Mouse (Mus musculus) lung, embryonic 14.5 days (tissue): ENCODE data around the gene Cwc27. TPM values are rescaled to one million over a fixed set of nuclear protein-coding genes. Genes with fewer than 3 reads are reported as not detected.

Experiments
- ATAC-seq: fragments of 200-750 bp; cut with Nextera tagmentation; 2 replicates; pipeline ENCODE4 v1.8.0; 2017; ENCODE audit warnings: mild to moderate bottlenecking, moderate TSS enrichment, moderate library complexity; ENCODE audit not compliant: insufficient read depth
- DNase-seq: peaks from one replicate; pipeline ENCODE4 v3.0.0-alpha.2; 2015
- H3K27ac ChIP-seq: fragments of 300-500 bp; sonication (generic); 2 replicates; pipeline ENCODE4 v1.5.1; 2014; ENCODE audit warnings: low read depth, mild to moderate bottlenecking, moderate library complexity
- H3K27me3 ChIP-seq: fragments of 300-500 bp; sonication (generic); 2 replicates; pipeline ENCODE4 v1.6.1; 2014; ENCODE audit warnings: low read length, control low read depth; ENCODE audit not compliant: insufficient read depth
- H3K36me3 ChIP-seq: fragments of 300-500 bp; sonication (generic); 2 replicates; pipeline ENCODE4 v1.6.1; 2014; ENCODE audit warnings: control low read depth; ENCODE audit not compliant: insufficient read depth
- H3K4me1 ChIP-seq: fragments of 300-500 bp; sonication (generic); 2 replicates; pipeline ENCODE4 v1.6.1; 2014; ENCODE audit warnings: antibody characterized with exemption, control low read depth; ENCODE audit not compliant: insufficient read depth
- H3K4me2 ChIP-seq: fragments of 300-500 bp; sonication (generic); 2 replicates; pipeline ENCODE4 v1.6.1; 2014; ENCODE audit warnings: mild to moderate bottlenecking
- H3K4me3 ChIP-seq: fragments of 300-500 bp; sonication (generic); 2 replicates; pipeline ENCODE4 v1.5.1; 2014; ENCODE audit warnings: low read depth, low read length
- H3K9ac ChIP-seq: fragments of 300-500 bp; sonication (generic); 2 replicates; pipeline ENCODE4 v1.6.1; 2014
- H3K9me3 ChIP-seq: fragments of 300-500 bp; sonication (generic); 2 replicates; pipeline ENCODE4 v1.6.1; 2016; ENCODE audit warnings: low read depth, low read length, control low read depth
- CTCF ChIP-seq: IDR thresholded peaks from 2 replicates; pipeline ENCODE4 v1.5.1; 2016; ENCODE audit warnings: antibody characterized with exemption, low read depth
- WGBS: fragments of 180-500 bp; shearing (Covaris S2); extraction: QIAGEN DNeasy Blood & Tissue Kit; methylation state at CpG from one replicate; pipeline ENCODE4 v1.1.7; 2014; 5-methylcytosine and 5-hydroxymethylcytosine counted together
- polyA plus RNA-seq: library from polyadenylated mRNA; unstranded; fragments of >200 nt; fragmentation: Nextera tagmentation; extraction: Ambion mirVana; gene quantifications from 2 replicates; pipeline ENCODE4 v1.2.1, GENCODE M21; 2014

Gene Cwc27
- polyA plus RNA-seq, 1 experiment from 2014 or later: 33.7 TPM

- Histone ChIP-seq H3K27ac (no peak overlapping the region), H3K36me3 (no peaks in the 10 kb centered on the region), H3K4me3 (no peak overlapping the region), H3K9me3 (no peaks in the 10 kb centered on the region), H3K27me3 (no peaks in the 10 kb centered on the region), H3K4me2 (no peak overlapping the region), H3K4me1 (0 out of 2 replicates have a peak, but pooled peaks cover 3% of the 10 kb centered on the region), H3K9ac (no peak overlapping the region)
- TF ChIP-seq CTCF: no peak
- DNase-seq (no peak), ATAC-seq (no peak)
- 90% methylated on average over 6 of the region's 6 CpGs for WGBS
Observed at GRCm38 (mm10) chr13:104645778-104646425, 171.0 kb downstream of the Cwc27 start.

DNA sequence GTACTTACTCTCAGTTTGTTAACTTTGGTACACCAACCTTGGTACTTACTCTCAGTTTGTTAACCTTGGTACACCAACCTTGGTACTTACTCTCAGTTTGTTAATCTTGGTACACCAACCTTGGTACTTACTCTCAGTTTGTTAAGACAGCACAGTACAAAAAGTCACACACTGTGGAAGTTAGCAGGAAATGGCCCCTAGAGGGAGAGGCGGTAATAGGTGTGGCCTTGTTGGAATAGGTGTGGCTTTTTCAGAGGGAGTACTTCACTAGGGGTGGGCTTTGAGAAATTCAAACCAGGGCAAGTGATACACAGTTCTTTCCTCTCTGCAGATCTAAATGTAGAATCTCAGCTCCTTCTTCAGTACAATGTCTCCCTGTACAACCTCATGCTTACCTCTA, 172.8 kb downstream of the Cwc27 start:
- H3K9me3 ChIP-seq: no peaks in the 10 kb centered on the region
- no peak for ATAC-seq
- no peak for DNase-seq
- WGBS: 82% methylated on average over 1 of the region's 1 CpGs
- no peak overlapping the region for H3K9ac ChIP-seq
- H3K4me1 ChIP-seq: 0 out of 2 replicates have a peak, but pooled peaks cover 3% of the 10 kb centered on the region
- TF ChIP-seq CTCF: no peak
- H3K27me3 ChIP-seq: no peaks in the 10 kb centered on the region
- no peaks in the 10 kb centered on the region for H3K36me3 ChIP-seq
- H3K4me2 ChIP-seq: no peak overlapping the region
- no peak overlapping the region for H3K27ac ChIP-seq
- H3K4me3 ChIP-seq: no peak overlapping the region

GRCm38 (mm10) chr13:104640694-104641454, 176.1 kb downstream of the Cwc27 start:
- Histone ChIP-seq H3K9ac (no peak overlapping the region), H3K4me2 (no peak overlapping the region), H3K4me3 (no peak overlapping the region), H3K4me1 (0 out of 2 replicates have a peak, but pooled peaks cover 3% of the 10 kb centered on the region), H3K9me3 (no peaks in the 10 kb centered on the region), H3K27me3 (no peaks in the 10 kb centered on the region), H3K27ac (peak overlapping the region; percentile 18; the same call in 1 of the 2 replicates), H3K36me3 (no peaks in the 10 kb centered on the region)
- DNase-seq: no peak
- no peak for TF ChIP-seq CTCF
- 58% methylated on average over 5 of the region's 5 CpGs for WGBS
- ATAC-seq: 0 out of 2 replicates have a peak, but pooled peaks have one; percentile 21

- H3K27me3 ChIP-seq: no peaks in the 10 kb centered on the region
- whole genome bisulfite sequencing: 72% methylated on average over 3 of the region's 3 CpGs
Observed at GRCm38 (mm10) chr13:104638988-104639387, 178.0 kb downstream of the Cwc27 start.

GRCm38 (mm10) chr13:104635965-104636462, 180.9 kb downstream of the Cwc27 start:
- no peak for ATAC-seq
- no peak overlapping the region for H3K27ac ChIP-seq
- no peak overlapping the region for H3K4me3 ChIP-seq
- 35% methylated on average over 6 of the region's 6 CpGs for WGBS
- 0 out of 2 replicates have a peak, but pooled peaks cover 7% of the 10 kb centered on the region for H3K4me1 ChIP-seq
- H3K9ac ChIP-seq: no peak overlapping the region
- no peaks in the 10 kb centered on the region for H3K27me3 ChIP-seq
- H3K4me2 ChIP-seq: no peak overlapping the region
- no peaks in the 10 kb centered on the region for H3K9me3 ChIP-seq
- no peak for DNase-seq
- H3K36me3 ChIP-seq: no peaks in the 10 kb centered on the region
- TF ChIP-seq CTCF: no peak

More at GRCm38 (mm10) chr13:104638988-104639387, 178.0 kb downstream of the Cwc27 start:
- H3K27ac ChIP-seq: no peak overlapping the region
- no peak for TF ChIP-seq CTCF
- H3K4me3 ChIP-seq: no peak overlapping the region
- 0 out of 2 replicates have a peak, but pooled peaks cover 3% of the 10 kb centered on the region for H3K4me1 ChIP-seq
- H3K9ac ChIP-seq: no peak overlapping the region
- no peak overlapping the region for H3K4me2 ChIP-seq
- no peak for ATAC-seq
- H3K9me3 ChIP-seq: no peaks in the 10 kb centered on the region
- no peak for DNase-seq
- no peaks in the 10 kb centered on the region for H3K36me3 ChIP-seq

GRCm38 (mm10) chr13:104634708-104635107, 182.2 kb downstream of the Cwc27 start:
- no peak overlapping the region for H3K4me3 ChIP-seq
- H3K36me3 ChIP-seq: peaks cover 7% of the 10 kb centered on the region; the same call in 1 of the 2 replicates
- no peaks in the 10 kb centered on the region for H3K27me3 ChIP-seq
- H3K9ac ChIP-seq: no peak overlapping the region
- H3K27ac ChIP-seq: no peak overlapping the region
- no peak for DNase-seq
- 0 out of 2 replicates have a peak, but pooled peaks cover 6% of the 10 kb centered on the region for H3K4me1 ChIP-seq
- 30% methylated on average over 2 of the region's 2 CpGs for WGBS
- no peaks in the 10 kb centered on the region for H3K9me3 ChIP-seq
- ATAC-seq: no peak
- TF ChIP-seq CTCF: no peak
- no peak overlapping the region for H3K4me2 ChIP-seq
